Mouse (Mus musculus) gastrocnemius, postnatal 10 days (tissue): ENCODE data around the gene Aldh9a1. TPM values are rescaled to one million over a fixed set of nuclear protein-coding genes. Genes with fewer than 3 reads are reported as not detected.

Experiments used
- DNase-seq: peaks from one replicate; pipeline ENCODE4 v3.0.0; 2021; ENCODE audit warnings: mixed read lengths
- total RNA-seq, 2 experiments: library from RNA; stranded (reverse); gene quantifications; 2 replicates each; pipeline ENCODE4 v1.2.3; 2021

Aldh9a1 gene
- total RNA-seq, 2 experiments from 2014 or later, result 6.7 to 10.3 TPM

GRCm38 (mm10) chr1:167350597-167351415 lies 1.0 kb downstream of the Aldh9a1 start:
- no peak for DNase-seq

GRCm38 (mm10) chr1:167352403-167352802 lies 2.6 kb downstream of the Aldh9a1 start:
- no peak for DNase-seq

DNA sequence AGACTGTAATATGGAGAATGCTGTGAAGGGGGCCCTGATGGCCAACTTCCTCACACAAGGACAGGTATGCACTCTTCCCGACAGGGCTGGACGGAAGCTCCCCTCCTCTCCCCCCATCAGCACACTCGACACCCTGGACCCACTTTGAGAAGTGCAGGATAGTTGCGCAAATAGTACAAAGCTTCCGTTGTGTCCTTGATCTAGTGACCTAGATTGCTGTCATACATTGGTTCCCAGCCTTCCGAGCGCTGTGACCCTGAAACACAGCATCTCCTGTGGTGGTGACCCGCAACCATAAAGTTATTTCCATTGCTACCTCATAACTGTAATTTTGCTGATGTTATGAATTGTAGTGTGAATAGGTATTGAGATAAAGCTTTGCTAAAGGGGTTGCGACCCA lies 7.6 kb downstream of the Aldh9a1 start:
- DNase-seq, result no peak

GRCm38 (mm10) chr1:167358731-167359130 lies 8.9 kb downstream of the Aldh9a1 start:
- DNase-seq, result no peak

DNA sequence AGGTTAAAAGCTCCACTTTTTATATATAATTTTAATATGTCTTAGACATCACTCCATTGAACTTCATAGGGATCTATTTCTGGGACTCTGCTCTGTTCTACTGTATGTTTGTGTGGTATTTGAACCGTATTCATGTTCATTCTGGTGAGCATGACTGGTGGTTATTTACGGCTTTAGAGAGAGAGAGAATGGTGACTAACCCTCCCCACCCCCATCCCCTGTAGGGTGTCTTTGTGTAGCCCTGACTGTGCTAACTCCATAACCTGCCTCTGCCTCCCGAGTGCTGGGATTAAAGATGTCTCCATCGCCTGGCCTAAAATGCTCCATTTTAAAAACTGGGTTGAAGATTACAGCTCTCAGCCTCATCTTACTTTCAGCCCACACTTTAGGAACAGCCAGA lies 10.5 kb downstream of the Aldh9a1 start:
- DNase-seq, result no peak

- DNase-seq, result no peak
Observed at GRCm38 (mm10) chr1:167362819-167363218, 13.0 kb downstream of the Aldh9a1 start.

DNA sequence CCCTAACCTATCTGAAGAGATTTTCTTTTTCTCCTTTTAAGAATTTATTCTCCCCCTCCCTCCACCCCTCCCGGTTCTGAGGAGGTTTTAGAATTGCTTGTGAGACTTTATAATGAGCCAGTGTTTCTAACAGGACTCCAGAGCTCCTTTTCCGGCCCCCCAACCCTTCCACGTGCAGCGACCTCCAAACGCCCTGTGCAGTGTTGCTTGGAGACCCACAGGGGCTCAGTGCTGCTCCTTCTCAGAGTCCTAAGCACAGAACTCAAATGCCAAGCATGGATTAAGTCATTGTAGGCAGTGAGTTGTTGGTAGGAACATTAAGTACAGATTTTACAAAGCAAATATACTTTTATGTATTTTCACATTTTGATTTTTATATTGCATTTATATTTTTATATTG lies 13.5 kb downstream of the Aldh9a1 start:
- DNase-seq, result no peak

DNA sequence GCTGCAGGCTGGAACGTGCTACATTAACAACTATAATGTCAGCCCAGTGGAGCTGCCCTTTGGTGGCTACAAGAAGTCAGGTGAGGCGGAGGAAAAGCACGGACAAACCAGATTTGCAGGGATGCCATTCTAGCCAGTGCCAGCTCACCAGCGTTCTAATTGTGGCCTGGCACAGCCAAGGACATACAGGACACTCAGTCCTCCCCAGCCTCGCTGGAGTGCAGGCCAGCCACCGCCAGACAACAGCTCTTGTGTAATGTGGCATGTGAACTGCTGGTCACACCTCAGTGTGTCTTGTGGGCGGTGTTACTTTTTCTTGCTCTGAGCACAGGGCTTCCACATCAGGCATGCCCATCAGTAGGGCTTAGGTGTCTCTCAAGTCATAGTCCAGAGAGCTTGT lies 16.0 kb downstream of the Aldh9a1 start:
- DNase-seq, result no peak

DNA sequence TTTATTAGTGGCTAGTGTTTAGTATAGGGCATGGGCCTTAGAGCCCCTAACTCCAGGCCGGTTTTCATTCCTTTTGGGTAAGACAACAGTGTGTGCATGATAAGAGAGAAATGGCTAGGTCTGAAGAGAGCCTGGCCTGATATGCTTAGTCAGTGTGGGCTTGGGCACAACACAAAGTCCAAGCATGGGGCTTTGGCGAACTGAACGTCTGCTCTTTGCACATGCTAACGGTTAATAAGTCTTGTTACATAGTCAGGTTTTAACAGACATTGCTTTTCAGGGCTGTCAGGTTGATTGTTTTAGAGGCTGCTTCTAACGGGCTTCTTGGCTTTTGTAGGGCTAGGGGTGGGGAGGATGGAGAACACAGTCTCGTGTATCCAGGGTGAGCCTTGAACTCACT lies 16.8 kb downstream of the Aldh9a1 start:
- no peak for DNase-seq

DNA sequence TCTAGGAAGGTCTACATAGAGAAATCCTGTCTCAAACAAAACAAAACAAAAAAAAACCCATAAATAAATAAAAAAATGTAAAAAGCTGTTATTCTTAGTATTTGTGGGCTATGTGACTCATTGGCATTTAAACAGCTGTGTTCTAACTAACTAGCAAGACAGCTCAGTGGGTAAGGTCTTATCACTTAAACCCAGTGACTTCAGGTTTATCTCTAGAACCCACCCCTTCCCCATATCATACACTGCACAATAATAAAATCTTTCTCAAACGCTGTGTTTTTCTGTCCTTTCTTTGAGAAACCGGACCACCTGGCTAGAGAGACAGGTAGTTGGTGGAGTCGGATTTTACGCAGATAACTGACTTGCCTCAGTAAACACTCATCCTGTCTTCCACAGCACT lies 18.2 kb downstream of the Aldh9a1 start:
- DNase-seq, result no peak

- DNase-seq, result no peak
Observed at GRCm38 (mm10) chr1:167368513-167368912, 18.7 kb downstream of the Aldh9a1 start.

GRCm38 (mm10) chr1:167369905-167370304 lies 20.1 kb downstream of the Aldh9a1 start:
- DNase-seq, result peak; percentile 84

DNA sequence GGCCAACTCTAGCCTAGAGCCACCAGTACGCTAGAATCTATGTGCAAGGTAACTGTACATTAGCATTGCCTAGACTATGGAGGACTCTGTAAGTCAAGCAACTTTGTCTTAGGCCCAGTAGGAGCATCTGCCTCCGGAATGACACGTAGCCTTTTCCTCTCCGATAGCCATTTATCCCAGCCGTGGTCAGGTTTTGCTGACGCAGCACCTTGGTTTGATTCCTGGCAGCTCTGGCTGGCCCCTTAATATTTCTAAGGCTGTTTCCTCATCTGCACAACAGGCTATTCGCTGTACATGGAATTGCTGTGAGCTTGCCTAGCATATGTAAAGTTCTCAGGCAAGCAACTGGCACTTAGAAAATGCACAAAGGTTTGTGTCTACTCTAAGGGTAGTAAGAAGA lies 22.9 kb downstream of the Aldh9a1 start:
- no peak for DNase-seq

- no peak for DNase-seq
Observed at GRCm38 (mm10) chr1:167374003-167374784, 24.4 kb downstream of the Aldh9a1 start.

GRCm38 (mm10) chr1:167374942-167375341 lies 25.2 kb downstream of the Aldh9a1 start:
- no peak for DNase-seq

- no peak for DNase-seq
Observed at GRCm38 (mm10) chr1:167378019-167378418, 28.2 kb downstream of the Aldh9a1 start.

GRCm38 (mm10) chr1:167379751-167380150 lies 30.0 kb downstream of the Aldh9a1 start:
- no peak for DNase-seq

GRCm38 (mm10) chr1:167380223-167380622 lies 30.4 kb downstream of the Aldh9a1 start:
- DNase-seq, result no peak

DNA sequence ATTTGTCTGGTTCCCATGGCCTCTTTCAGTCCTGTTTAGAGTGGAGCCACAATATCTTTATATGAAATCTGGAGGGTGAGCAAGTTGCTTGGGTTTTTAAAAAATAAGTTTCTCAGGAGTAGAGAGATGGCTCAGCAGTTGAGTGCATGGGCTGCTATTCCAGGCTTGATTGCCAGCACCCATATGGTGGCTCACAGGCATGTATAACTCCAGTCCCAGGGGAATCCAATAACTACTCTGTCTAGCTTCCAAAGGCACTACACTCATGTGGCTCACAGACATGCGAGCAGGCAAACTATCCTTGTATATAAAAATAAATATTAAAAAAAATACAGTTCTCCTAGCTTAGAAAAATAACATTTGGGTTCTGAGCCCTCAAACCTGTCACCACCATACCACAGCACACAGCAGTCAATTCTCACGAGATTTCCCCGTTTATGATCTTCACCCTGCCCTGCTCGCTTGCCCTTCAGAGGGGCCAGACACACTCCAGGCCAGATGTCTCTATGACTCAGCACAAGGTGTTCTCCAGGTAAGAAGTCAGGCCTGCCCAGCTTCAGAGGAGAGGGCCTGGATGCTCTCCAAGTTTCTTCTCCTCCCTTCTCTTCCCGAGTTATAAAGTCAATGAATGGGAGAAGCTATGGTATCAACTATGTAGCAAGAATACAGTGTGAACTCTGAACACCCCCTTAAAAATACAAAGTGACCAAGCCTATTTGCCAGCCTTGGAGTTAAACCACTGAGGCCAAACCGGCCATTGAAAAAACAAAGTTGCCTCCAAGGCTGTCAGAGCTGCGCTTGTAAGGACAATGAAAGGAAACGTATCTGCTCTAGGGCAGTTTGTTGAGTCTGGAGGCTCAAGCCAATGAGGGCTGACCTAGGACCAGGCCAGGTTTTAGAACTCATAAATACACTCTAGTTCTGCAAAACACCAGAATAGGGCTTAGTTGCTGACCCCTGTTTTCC lies 31.5 kb downstream of the Aldh9a1 start:
- no peak for DNase-seq

DNA sequence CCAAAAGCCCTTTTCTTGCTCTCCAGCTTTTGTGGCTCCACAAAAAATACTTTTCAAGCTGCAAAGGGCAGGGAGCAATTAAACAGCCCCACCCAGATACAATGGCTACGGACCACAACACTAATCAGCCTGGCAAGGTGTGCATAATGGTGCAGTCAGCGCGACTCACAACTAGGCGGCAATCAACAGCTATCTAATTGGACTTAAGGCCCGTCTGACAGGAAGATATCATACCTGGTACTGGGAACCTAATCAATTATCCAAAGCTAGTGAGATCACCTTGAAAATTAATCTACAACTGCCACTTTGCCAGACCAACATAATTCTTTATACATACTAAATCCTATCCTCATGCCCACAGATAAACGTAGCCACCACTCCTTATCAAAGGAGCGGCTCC lies 32.5 kb downstream of the Aldh9a1 start:
- no peak for DNase-seq

DNA sequence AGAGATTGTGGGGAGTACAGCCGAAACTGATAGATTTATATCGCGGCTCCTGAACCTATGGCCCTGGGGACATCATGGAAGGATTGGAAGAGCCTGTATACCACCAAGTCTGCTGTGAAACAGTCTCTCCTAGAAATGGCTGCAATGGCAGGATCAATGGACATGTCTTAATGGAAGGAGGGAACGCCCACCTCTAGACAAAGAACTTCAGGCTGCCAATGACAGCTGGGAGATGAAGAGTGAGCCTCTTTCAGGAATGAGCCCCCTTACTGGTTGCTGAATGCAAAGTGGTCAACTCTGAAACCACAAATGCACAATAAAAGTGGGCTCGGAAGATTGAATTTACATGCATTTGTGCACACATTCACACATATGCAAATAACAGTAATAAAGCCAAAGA lies 33.0 kb downstream of the Aldh9a1 start:
- DNase-seq, result no peak

DNA sequence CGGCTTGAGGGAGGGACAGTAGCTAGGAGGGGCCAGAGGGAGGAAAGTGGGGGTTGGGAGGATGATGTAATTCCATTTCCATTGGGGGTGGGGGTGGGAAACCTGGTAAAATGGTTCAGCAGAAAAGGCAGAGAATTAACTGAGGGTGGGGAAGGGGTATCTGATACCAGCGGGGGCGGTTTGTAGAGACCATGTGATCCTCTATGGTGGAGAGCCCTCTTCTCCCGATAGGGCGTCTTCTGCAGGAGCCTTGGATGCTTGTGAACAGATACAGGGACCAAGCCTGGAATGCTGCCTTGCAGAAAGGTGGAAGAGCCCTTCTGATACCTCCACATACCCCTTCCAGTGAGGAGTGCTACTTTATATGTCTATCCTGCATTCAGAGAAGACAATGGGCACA lies 33.4 kb downstream of the Aldh9a1 start:
- DNase-seq, result no peak
